Mouse (Mus musculus) right cerebral cortex, postnatal 25 days (tissue): ENCODE results near the gene Mpzl1.

Experiments
- DNase-seq: peaks from one replicate; pipeline ENCODE4 v3.0.0; 2022

Gene Mpzl1

GRCm38 (mm10) chr1:165612714-165613113 lies 21.6 kb downstream of the Mpzl1 start:
- no peak for DNase-seq

DNA sequence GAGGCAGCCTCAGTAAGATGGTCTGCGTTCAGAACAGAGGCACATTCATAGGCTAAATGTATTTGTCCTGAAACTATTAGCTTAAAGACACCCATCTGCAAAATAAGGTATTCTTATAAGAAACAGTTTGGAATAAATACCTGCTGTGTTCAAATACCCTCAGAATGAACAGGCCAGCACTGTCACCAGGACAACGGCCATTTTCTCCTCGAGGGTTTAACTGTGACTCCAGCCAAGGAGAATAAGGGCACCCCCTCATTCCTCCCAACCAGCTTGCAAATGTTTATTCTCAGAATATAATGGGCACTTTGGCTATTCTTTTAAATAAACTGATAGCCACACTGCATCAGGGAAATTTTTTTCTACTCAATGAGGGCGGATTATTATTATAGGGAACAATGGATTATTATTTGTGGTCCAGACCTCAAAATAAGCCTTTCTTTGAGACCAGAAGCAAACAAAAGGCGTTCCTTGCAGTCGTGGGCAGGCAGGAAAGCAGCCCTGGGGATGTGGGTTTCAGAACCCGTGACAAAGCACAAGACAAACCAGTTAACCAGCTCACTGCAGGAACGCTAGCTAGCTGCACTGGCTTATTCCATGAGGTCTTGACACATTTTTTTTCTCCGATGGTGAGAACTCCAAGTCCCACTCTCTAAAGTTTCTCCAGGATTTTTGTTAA lies 23.9 kb downstream of the Mpzl1 start:
- no peak for DNase-seq

GRCm38 (mm10) chr1:165609495-165610320 lies 24.6 kb downstream of the Mpzl1 start:
- no peak for DNase-seq

GRCm38 (mm10) chr1:165608904-165609303 lies 25.4 kb downstream of the Mpzl1 start:
- no peak for DNase-seq

DNA sequence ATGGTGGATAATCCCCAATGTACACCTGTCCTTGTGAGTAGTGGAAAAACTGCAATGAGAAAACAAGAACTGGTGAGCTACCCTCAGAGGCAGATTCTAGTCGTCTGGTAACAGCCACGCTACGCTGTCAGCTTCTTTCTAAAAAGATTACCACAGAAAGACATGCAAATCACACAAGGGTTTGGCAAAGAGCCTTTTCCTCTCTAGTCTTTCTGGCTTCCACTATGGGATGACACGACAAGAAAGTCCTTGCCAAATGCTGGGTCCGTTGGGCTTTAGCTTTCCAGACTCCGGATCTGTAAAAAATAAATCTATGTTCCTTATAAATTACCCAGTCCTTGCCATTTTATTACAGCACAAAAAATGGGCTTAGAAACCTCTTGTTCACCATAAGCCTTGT lies 28.6 kb downstream of the Mpzl1 start:
- DNase-seq = no peak

GRCm38 (mm10) chr1:165605108-165605507 lies 29.2 kb downstream of the Mpzl1 start:
- DNase-seq = no peak

- DNase-seq = no peak
Measured at GRCm38 (mm10) chr1:165604203-165604602, 30.1 kb downstream of the Mpzl1 start.

DNA sequence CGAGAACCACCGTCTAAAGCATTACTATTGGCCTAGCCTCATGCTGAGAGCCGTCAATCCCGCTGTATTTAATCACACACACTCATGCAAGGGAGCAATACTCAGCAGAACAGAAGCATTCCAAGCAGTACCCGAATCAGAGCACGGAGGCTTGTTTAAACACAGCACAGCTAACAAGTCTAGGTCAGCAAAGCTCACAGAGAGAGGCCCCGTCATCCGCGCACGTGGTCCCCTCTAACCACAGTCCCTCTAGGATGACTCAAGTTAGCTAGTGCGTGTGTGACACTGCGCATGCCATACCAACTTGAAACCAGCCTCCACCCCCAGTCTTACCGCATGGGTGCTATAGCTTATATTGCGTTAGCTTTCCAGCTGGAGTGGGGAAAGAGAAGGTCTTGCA lies 31.1 kb downstream of the Mpzl1 start:
- no peak for DNase-seq

DNA sequence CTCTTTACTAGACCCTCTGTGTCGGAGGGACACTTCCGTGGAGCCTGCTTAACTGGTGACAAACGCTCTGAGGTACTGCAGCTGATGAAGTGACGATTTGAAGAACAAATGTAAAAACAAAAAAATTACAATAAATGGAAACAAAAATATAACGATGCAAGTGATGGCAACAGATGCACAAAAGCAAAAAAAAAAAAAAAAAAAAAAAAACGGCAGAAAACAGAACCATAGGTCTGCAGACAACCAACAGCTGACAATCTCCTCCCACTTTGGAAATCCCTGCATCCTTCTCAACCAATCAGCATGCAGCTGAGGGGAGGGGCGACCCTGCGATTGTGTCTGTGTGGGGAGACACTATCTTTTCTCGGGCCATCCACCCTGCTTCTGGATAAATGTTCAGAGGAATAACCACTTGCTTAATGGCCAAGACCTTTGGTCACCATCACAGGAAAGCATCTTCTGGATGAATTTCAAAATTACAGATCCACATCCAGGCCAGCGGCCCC lies 32.5 kb downstream of the Mpzl1 start:
- no peak for DNase-seq

DNA sequence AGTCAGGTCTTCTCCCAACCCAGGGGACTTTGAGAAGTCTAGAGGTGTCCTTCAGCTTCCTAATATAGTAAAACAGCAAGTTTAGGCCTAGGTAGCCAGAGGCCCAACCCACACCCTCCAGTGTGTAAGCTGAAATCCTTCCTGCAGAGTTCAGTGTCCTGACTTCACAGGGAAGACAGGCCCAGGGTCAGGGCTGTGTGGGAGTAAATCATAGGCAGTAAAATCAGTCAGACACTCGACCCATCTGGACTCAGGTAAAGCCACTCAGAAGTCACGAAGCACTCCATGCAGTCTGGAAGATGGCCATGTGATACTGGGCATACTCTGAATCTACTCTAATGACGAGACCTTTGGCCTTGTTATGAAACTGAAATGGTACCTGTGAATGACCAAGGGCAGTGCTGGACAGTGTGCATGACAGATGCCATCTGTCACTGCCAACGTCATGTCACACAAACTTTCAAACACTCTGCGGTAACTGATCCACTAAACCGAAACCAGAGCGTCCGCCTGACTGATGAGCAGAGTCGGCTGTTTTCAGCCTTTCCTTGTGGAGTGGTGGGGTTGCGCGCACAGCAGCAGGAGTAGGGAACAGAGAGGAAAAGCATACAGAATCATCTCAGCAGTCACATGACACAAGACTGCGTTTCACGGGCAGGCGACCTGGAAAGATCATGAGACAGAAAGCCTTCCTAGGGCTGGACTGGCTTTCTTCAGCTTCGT lies 39.5 kb downstream of the Mpzl1 start:
- no peak for DNase-seq

DNA sequence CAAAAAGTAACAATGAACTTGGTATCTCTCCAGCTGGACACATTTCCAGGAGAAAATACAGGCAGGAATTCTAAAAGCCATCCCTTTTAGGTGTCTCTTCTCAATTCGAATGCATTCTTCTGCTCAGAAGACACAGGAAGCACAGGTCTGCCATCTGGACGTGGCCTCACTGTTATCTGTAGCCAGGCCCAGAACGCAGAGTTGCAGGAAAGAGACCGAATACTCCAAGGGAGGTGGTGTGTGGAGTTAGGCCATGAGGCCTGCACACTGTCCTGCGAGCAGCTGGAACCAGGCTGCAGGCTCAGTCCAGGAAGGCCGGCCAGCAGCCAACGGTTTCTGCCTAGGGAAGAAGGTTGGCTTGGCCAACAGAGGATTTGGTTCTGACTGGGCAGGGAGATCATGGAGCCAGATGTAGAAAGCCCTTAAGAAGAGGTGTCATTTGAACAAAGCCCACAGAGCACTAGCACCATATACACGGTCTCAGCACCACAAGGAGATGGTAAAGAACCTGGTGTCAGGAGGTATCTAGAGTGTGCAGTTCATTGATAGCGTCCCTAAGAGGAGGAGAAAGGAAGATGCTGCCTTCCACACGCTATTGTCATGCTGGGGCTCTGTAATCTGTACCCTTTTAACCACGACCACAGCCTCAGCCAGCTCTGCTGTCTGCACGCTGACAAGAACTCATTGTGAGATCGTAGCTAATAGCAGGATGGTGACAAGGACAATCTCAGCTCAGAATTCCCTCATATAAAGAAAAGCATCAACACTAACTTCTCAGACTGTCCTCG lies 41.8 kb downstream of the Mpzl1 start:
- no peak for DNase-seq

GRCm38 (mm10) chr1:165590760-165591159 lies 43.6 kb downstream of the Mpzl1 start:
- no peak for DNase-seq

GRCm38 (mm10) chr1:165589280-165590048 lies 44.9 kb downstream of the Mpzl1 start:
- DNase-seq = no peak

DNA sequence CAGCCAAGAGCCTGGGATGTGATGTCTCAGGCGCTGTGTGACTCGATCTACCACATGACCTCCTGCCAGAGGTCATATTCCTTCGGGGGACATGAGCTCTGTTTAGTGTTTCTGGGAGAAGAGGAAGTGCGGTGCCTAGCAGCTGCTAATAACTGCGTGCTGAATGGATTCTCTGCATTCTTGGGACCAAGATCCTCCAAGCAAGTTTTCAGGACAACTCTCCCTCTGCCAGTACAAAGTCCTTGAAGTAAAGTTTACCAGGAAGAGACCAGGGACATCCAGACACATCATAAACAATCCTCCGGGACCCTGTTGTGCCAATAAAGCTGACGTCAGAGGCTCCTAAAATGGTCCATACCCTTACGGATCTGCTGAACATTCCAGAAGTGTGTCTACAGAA lies 46.5 kb downstream of the Mpzl1 start:
- no peak for DNase-seq

DNA sequence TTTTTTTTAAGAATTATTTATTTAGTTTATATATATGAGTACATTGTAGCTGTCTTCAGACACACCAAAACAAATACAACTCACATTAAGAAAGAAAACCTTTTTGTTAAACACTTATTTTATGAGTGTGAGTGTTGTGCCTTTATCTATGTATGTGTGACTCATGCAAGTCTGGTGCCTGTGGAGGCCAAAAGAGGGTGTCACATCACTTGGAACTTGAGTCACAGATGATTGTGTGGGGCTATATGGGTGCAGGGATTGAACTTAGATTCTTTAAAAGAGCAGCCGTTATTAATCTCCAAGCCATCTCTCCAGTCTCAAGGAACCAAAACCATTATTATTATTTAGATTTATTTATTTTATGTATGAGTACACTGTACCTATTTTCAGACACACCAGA lies 48.0 kb downstream of the Mpzl1 start:
- no peak for DNase-seq

GRCm38 (mm10) chr1:165585389-165586104 lies 48.8 kb downstream of the Mpzl1 start:
- DNase-seq = no peak

DNA sequence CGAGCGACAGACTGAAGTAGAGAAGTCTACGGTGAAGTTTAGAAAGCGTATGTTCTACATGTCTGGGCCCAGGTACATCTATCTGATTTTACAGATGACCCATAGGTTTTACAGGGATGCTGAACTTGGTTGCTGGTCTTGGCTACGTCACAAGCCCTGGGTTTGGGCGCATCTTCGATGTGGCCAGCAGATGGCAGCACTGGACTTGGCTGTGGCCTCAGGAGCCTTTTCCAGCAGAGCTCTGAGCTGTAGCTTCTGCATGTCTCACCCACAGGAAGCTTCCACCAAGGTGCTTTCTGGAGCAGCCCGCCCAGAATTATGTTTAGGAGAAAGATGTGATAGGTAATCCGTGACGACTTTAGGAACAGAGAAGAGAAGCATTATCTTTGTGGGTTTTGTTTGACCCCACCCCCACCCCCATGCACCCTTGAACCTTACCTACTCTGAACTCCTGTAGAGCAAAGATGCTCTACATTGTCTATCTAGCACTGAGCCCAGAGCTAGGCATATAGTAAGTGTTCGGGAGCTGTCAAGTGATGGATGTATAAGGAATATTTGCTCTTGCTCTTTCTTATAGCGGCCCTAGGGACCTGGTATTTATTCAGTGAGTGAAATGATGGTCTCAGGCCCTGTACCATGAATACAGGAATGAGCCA lies 50.7 kb downstream of the Mpzl1 start:
- DNase-seq = peak; percentile 79

DNA sequence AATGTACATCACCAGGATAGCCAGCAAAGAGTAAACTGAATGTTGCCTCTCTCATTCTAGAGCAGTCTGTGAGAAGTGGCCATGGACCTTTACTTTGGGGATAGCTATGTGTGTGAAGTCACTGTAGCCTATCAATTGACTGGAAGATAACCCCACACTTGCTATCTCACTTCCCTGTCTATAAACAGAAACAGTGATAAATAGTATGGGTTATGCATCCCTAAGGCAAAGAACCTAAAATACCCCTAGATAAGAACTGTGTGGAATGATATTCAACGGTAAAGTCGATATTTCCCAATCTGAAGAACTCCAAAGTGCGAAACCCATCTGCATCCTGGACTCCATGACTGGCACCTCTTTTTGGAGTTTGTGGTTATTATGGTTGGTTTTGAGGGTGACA lies 53.1 kb downstream of the Mpzl1 start:
- no peak for DNase-seq

GRCm38 (mm10) chr1:165579332-165579731 lies 55.0 kb downstream of the Mpzl1 start:
- DNase-seq = no peak

DNA sequence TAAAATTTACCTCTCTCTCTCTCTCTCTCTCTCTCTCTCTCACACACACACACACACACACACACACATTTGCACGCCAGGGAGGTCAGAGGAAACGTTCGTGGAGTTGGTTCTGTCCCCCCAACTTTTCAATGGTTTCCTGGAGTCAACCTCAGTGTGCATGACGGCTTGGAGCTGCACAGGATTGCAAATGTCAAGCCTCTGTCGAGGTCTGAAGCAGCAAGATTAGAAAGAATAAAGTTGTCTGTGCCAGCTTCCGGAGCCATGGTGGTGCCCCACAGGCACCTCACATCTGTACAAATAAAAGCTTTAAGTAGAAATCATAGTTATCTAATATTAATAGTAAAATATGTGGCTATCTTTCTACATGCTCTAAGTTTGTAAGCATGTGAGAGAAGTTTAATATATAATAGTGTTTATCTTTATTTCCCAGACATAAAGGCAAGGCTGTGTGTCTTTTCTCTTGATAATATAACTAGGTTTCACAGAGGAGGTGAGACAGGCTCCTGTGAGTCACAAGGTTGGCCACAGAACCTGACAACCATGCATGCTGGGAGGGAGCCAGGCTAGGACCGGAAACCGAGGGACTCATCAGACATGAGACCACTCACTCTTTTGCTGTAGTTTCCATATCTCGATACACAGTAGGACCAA lies 57.8 kb downstream of the Mpzl1 start:
- no peak for DNase-seq
